Mouse (Mus musculus): Measurements from ENCODE around the gene Abca13.

Gene Abca13

GRCm38 (mm10) chr11:9684952-9685351 is 493.2 kb downstream of the Abca13 start:
- DNase-seq (ENCODE audit: low read depth, low spot score) = no peak

GRCm38 (mm10) chr11:9705190-9705589 is 513.4 kb downstream of the Abca13 start:
- no peak for DNase-seq (ENCODE audit: low read depth, low spot score)

- no peak for DNase-seq (ENCODE audit: low read depth, low spot score)
Measured at GRCm38 (mm10) chr11:9727810-9728490, 536.2 kb downstream of the Abca13 start.

- no peak for DNase-seq (ENCODE audit: low read depth, low spot score)
Measured at GRCm38 (mm10) chr11:9731300-9731699, 539.6 kb downstream of the Abca13 start.

All from forelimb bud, embryonic 11.5 days (tissue).